Mouse (Mus musculus) fat pad, adult 2 months (tissue): ENCODE data around the gene Slc45a1.

ENCODE experiments used
- DNase-seq: peaks from one replicate; pipeline ENCODE4 v3.0.0-alpha.2; 2011; ENCODE audit warnings: low read depth, low spot score; ENCODE audit errors: extremely low read depth

The Slc45a1 gene

DNA sequence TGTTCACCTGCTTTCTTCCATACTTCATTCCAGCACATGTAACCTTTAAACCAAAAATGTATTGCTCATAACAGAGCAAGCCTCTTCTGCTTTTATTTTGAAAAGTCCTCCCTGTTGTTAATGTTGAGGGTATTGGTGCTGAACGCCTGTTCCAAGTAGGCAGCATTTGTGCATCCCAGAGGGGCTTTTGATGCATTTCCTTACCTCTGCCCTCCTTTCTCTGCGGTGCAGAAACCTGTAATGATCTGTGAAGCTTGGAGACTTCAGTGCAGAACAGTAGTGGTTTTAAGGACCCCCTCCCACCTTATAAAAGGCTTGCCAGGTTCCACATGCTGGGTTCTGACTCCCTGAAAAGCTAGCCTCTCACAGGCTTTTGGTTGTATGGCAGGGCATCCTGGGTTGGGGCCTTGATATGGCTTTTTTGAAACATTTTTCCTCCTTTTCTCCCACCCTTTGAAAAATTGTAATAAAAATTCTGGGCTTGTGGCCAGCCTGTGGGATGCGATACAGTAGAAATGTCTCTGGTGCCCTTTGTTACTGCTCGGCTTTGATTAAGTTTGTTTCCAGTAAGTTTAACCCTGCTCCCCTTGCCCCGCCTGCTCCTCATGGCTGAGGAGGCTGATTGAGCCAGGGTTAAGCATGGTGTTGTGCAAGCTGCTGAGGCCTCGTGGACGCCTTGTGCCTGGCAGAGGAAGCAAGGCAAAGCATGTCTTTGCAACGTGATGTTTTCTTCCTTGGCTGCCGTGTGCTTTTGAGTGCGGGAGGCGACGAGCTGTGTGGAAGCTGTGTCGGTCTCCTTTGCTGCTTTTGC is 68.8 kb downstream of the Slc45a1 start:
- peak; percentile 80 for DNase-seq

DNA sequence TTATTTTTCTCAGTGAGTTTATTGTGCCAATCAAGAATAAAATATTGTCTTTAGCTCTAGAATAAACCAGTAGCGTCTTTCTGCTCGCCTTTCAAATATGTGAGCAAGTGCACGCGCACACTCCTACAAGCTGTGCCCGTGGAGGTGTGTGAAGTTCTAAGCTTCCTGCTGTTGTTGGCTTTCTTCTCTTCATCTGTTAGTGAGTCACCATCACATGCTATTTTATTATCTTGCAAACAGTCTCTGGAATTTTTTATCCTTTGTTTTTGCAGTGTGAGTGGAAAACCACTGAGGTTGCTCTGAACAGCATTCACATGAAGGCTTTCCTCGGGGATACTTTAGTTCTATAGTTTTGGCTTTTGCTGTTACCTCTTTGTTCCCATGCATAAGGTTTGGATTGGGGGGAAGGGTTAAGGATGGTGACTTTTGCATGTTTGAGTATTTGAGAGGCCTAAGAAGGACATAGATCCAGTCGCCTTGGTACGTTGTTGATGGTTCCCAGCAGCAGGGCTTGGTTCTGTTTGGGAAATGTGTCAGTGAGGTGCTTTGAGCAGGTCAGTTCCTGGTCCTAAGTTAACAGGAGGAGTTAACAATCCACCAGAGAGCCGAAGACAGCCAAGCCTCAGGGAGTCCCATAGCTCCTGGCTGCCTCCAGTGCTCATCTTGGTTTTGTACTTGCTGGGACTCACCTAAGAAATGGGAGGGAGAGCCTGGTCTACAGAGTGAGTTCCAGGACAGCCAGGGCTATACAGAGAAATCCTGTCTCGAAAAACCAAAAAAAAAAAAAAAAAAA is 69.8 kb downstream of the Slc45a1 start:
- no peak for DNase-seq
